Mouse (Mus musculus) hindbrain, embryonic 15.5 days (tissue): ENCODE data around the gene Mtg1. TPM values are rescaled to one million over a fixed set of nuclear protein-coding genes. Genes with fewer than 3 reads are reported as not detected.
"Not testable (repeated sequence)": the region's sequence is repeated elsewhere in the genome, so short reads cannot be mapped to it uniquely, and the experiment has no call there.

ENCODE experiments used
- ATAC-seq: fragments of 200-750 bp; cut with Nextera tagmentation; 2 replicates; pipeline ENCODE4 v1.8.0; 2017; ENCODE audit warnings: low read depth, moderate number of reproducible peaks, moderate TSS enrichment; ENCODE audit not compliant: low FRiP score
- H3K27ac ChIP-seq: fragments of 300-500 bp; sonication (generic); replicated peaks from 2 replicates; pipeline ENCODE4 v1.5.1; 2015; ENCODE audit warnings: mild to moderate bottlenecking, inconsistent platforms
- H3K27me3 ChIP-seq: fragments of 300-500 bp; sonication (generic); 2 replicates; pipeline ENCODE4 v1.6.1; 2015; ENCODE audit warnings: control low read depth, inconsistent platforms
- H3K36me3 ChIP-seq: fragments of 300-500 bp; sonication (generic); 2 replicates; pipeline ENCODE4 v1.6.1; 2015; ENCODE audit warnings: control low read depth, inconsistent platforms
- H3K4me1 ChIP-seq: fragments of 300-500 bp; sonication (generic); replicated peaks from 2 replicates; pipeline ENCODE4 v1.6.1; 2015; ENCODE audit warnings: control low read depth, inconsistent platforms
- H3K4me2 ChIP-seq: fragments of 300-500 bp; sonication (generic); 2 replicates; pipeline ENCODE4 v1.6.1; 2015; ENCODE audit warnings: moderate library complexity, mild to moderate bottlenecking, inconsistent platforms
- H3K4me3 ChIP-seq: fragments of 300-500 bp; sonication (generic); 2 replicates; pipeline ENCODE4 v1.5.1; 2015; ENCODE audit warnings: mild to moderate bottlenecking, inconsistent platforms
- H3K9ac ChIP-seq: fragments of 300-500 bp; sonication (generic); 2 replicates; pipeline ENCODE4 v1.6.1; 2015; ENCODE audit warnings: inconsistent platforms
- H3K9me3 ChIP-seq: fragments of 300-500 bp; sonication (generic); 2 replicates; pipeline ENCODE4 v1.6.1; 2016; ENCODE audit warnings: control low read depth, inconsistent platforms
- WGBS: fragments of 180-500 bp; shearing (Covaris S2); methylation state at CpG from one replicate; pipeline ENCODE4 v1.1.7; 2015; 5-methylcytosine and 5-hydroxymethylcytosine counted together
- polyA plus RNA-seq: library from polyadenylated mRNA; unstranded; fragments of >200 nt; fragmentation: Nextera tagmentation; extraction: Ambion mirVana; gene quantifications from 2 replicates; pipeline ENCODE4 v1.2.1, GENCODE M21; 2015

Gene Mtg1
- polyA plus RNA-seq, 1 experiment from 2014 or later: 31.1 TPM

DNA sequence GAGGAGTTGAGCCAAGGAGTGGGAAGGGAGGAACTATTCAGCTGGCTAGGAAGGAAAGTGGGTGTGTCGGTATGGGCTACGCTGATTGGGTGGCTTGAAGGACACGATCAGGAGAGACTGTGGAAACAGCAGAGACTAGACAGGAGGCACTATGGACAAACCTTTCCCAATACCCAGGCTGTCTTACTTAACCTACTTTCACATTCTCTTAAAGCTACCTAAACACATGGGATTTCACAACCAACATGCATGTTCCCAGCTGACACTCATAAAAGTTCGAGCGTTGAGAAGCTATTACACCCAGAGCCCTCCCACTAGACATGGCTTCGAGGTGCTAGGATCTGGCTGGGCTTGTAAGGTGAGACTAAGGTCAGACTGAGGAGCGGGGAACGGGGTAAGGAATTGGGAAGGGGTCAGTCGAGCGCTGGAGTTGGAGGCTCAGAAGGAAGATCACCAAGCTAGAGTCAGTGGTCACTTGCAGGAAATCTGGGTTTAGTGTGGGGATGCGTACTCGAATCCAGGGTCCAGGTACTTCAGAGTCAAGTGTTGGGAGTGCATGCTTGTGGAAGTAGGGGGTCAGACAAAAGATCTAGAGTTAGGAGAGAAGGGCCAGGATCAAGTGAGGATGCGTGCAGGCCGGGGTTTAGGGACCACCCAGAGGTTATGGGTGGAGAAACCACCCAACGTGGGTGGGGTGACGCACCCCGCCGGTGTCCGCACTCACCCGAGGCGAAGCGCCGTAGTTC lies 21.6 kb upstream of the Mtg1 start, which contains the start of gene Paox:
Gene Paox, plus strand, starts transcription at position 217 of the 746 bp plus-strand sequence.
- H3K9me3 ChIP-seq: no peaks in the 10 kb centered on the region
- peaks cover 16% of the 10 kb centered on the region for H3K4me1 ChIP-seq
- peaks cover 15% of the 10 kb centered on the region for H3K36me3 ChIP-seq
- peak within 1 kb of the TSS; percentile 83 for H3K4me2 ChIP-seq
- H3K27ac ChIP-seq: peak within 1 kb of the TSS; percentile 91
- ATAC-seq: peak; percentile 69
- H3K27me3 ChIP-seq: no peaks in the 10 kb centered on the region
- WGBS: 4% methylated on average over 23 of the region's 23 CpGs
- peak within 1 kb of the TSS; percentile 90 for H3K4me3 ChIP-seq
- H3K9ac ChIP-seq: peak within 1 kb of the TSS; percentile 90

GRCm38 (mm10) chr7:140116329-140117054 lies 20.9 kb upstream of the Mtg1 start, which contains the start of gene Echs1:
Gene Echs1, minus strand, starts transcription at chr7:140116476.
- Histone ChIP-seq H3K4me2 (peak within 1 kb of the TSS; percentile 83), H3K27me3 (no peaks in the 10 kb centered on the region), H3K9me3 (no peaks in the 10 kb centered on the region), H3K36me3 (peaks cover 9% of the 10 kb centered on the region), H3K4me1 (peaks cover 16% of the 10 kb centered on the region), H3K27ac (peak within 1 kb of the TSS; percentile 91), H3K9ac (peak within 1 kb of the TSS; percentile 90), H3K4me3 (peak within 1 kb of the TSS; percentile 90)
- 4% methylated on average over 28 of the region's 28 CpGs for WGBS
- ATAC-seq: peak; percentile 94

DNA sequence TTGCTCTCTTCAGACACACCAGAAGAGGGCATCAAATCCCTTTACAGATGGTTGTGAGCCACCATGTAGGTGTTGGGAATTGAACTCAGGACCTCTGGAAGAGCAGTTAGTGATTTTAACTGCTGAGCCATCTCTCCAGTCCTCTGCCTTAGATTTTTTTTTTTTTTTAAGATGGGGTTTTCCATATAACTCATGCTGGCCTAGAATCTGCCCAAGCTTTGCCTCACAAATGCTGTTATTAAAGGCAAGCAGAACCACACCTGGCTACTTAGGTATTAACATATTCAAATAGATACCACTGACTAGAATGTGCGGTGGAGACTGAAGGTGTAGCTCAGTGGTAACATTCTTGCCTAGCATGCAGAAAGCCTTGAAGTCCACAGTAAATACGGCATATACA lies 16.9 kb upstream of the Mtg1 start:
- no peak for ATAC-seq
- Histone ChIP-seq H3K4me1 (peaks cover 19% of the 10 kb centered on the region), H3K4me2 (no peak overlapping the region), H3K9me3 (no peaks in the 10 kb centered on the region), H3K27ac (no peak overlapping the region), H3K36me3 (no peaks in the 10 kb centered on the region), H3K9ac (no peak overlapping the region), H3K4me3 (no peak overlapping the region), H3K27me3 (no peaks in the 10 kb centered on the region)
- 87% methylated on average over 2 of the region's 2 CpGs for WGBS

GRCm38 (mm10) chr7:140121338-140121910 lies 15.9 kb upstream of the Mtg1 start:
- Histone ChIP-seq H3K9ac (no peak overlapping the region), H3K27me3 (no peaks in the 10 kb centered on the region), H3K4me2 (no peak overlapping the region), H3K27ac (no peak overlapping the region), H3K4me1 (peaks cover 20% of the 10 kb centered on the region), H3K9me3 (no peaks in the 10 kb centered on the region), H3K36me3 (no peaks in the 10 kb centered on the region), H3K4me3 (no peak overlapping the region)
- WGBS: 71% methylated on average over 13 of the region's 13 CpGs
- ATAC-seq: no peak

GRCm38 (mm10) chr7:140122765-140123164 lies 14.6 kb upstream of the Mtg1 start:
- Histone ChIP-seq H3K4me3 (no peak overlapping the region), H3K27ac (no peak overlapping the region), H3K36me3 (no peaks in the 10 kb centered on the region), H3K27me3 (no peaks in the 10 kb centered on the region), H3K4me2 (no peak overlapping the region), H3K9me3 (no peaks in the 10 kb centered on the region), H3K4me1 (peaks cover 10% of the 10 kb centered on the region; the same call in 1 of the 2 replicates), H3K9ac (no peak overlapping the region)
- WGBS: 41% methylated on average over 4 of the region's 4 CpGs
- no peak for ATAC-seq

DNA sequence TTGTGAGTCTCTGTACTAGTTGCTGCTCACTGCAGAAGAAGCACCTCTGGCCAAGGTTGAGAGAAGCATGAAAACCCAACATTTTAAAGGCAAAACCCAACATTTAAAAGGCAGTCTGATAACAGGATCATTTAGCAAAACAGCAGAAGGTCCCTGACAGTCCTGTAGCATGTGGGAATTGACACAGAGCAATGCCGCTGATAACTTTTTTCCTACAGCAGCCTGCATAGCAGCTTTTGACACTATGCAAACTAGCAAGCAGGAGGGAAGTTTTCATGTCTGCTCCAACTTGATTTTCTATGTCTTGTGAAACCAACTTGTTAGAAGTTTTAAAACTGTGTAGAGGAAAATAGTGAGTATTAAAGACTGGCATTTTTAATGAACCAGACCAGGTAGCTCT lies 13.0 kb upstream of the Mtg1 start:
- ATAC-seq: no peak
- no peak overlapping the region for H3K9ac ChIP-seq
- no peak overlapping the region for H3K4me3 ChIP-seq
- WGBS: 93% methylated on average over 1 of the region's 1 CpGs
- no peaks in the 10 kb centered on the region for H3K27me3 ChIP-seq
- peaks cover 10% of the 10 kb centered on the region; the same call in 1 of the 2 replicates for H3K4me1 ChIP-seq
- H3K27ac ChIP-seq: no peak overlapping the region
- no peaks in the 10 kb centered on the region for H3K36me3 ChIP-seq
- no peaks in the 10 kb centered on the region for H3K9me3 ChIP-seq
- no peak overlapping the region for H3K4me2 ChIP-seq

GRCm38 (mm10) chr7:140125278-140126021 lies 11.9 kb upstream of the Mtg1 start:
- no peaks in the 10 kb centered on the region for H3K9me3 ChIP-seq
- H3K27me3 ChIP-seq: no peaks in the 10 kb centered on the region
- H3K36me3 ChIP-seq: 0 out of 2 replicates have a peak, but pooled peaks cover 6% of the 10 kb centered on the region
- H3K27ac ChIP-seq: 0 out of 2 replicates have a peak overlapping the region, but pooled peaks have one; percentile 6
- ATAC-seq: peak; percentile 97
- peaks cover 10% of the 10 kb centered on the region; the same call in 1 of the 2 replicates for H3K4me1 ChIP-seq
- peak overlapping the region; percentile 76 for H3K4me2 ChIP-seq
- WGBS: 2% methylated on average over 40 of the region's 40 CpGs
- H3K4me3 ChIP-seq: peak overlapping the region; percentile 55
- H3K9ac ChIP-seq: peak overlapping the region; percentile 61

GRCm38 (mm10) chr7:140126022-140126350 lies 11.4 kb upstream of the Mtg1 start:
- Histone ChIP-seq H3K4me3 (peak overlapping the region; percentile 55), H3K4me1 (peaks cover 10% of the 10 kb centered on the region; the same call in 1 of the 2 replicates), H3K9ac (peak overlapping the region; percentile 61), H3K9me3 (no peaks in the 10 kb centered on the region), H3K27me3 (no peaks in the 10 kb centered on the region), H3K4me2 (peak overlapping the region; percentile 76), H3K27ac (no peak overlapping the region), H3K36me3 (0 out of 2 replicates have a peak, but pooled peaks cover 10% of the 10 kb centered on the region)
- WGBS: 13% methylated on average over 5 of the region's 5 CpGs
- no peak for ATAC-seq

DNA sequence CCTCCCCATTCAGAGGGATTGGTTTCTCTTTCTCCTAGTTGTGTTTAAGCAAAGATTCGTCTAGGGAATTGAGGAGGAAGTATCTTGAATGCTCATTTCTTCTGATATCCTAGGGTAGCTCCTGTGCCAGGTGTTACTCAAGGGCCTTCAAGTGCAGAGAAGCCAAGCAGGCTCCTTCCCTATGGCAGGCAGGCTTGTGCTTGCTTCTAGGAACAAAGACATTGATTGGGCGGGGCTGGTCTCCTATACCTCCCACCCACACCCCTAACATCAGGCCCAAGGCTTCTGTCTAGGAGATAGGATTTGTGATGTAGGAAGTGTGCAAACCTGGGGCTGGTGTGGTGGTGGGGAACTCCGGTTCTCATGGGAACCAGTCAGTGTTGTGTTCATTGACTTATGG lies 10.4 kb upstream of the Mtg1 start:
- H3K4me1 ChIP-seq: peaks cover 10% of the 10 kb centered on the region; the same call in 1 of the 2 replicates
- no peak overlapping the region for H3K4me2 ChIP-seq
- 0 out of 2 replicates have a peak, but pooled peaks cover 10% of the 10 kb centered on the region for H3K36me3 ChIP-seq
- H3K27me3 ChIP-seq: no peaks in the 10 kb centered on the region
- no peaks in the 10 kb centered on the region for H3K9me3 ChIP-seq
- 81% methylated on average over 3 of the region's 3 CpGs for WGBS
- H3K27ac ChIP-seq: no peak overlapping the region
- no peak for ATAC-seq
- no peak overlapping the region for H3K9ac ChIP-seq
- no peak overlapping the region for H3K4me3 ChIP-seq

- Histone ChIP-seq H3K4me2 (no peak overlapping the region), H3K27ac (no peak overlapping the region), H3K4me3 (no peak overlapping the region), H3K4me1 (peaks cover 10% of the 10 kb centered on the region; the same call in 1 of the 2 replicates), H3K27me3 (no peaks in the 10 kb centered on the region), H3K36me3 (0 out of 2 replicates have a peak, but pooled peaks cover 10% of the 10 kb centered on the region), H3K9ac (no peak overlapping the region), H3K9me3 (no peaks in the 10 kb centered on the region)
- ATAC-seq: no peak
- 95% methylated on average over 2 of the region's 2 CpGs for WGBS
Measured at GRCm38 (mm10) chr7:140127911-140128310, 9.5 kb upstream of the Mtg1 start.

GRCm38 (mm10) chr7:140132184-140132583 lies 5.2 kb upstream of the Mtg1 start:
- not testable (repeated sequence) for H3K9ac ChIP-seq, H3K4me1 ChIP-seq, H3K27me3 ChIP-seq, H3K27ac ChIP-seq, ATAC-seq, H3K4me2 ChIP-seq, H3K9me3 ChIP-seq, H3K4me3 ChIP-seq
- 0 out of 2 replicates have a peak, but pooled peaks cover 10% of the 10 kb centered on the region for H3K36me3 ChIP-seq
- WGBS: 92% methylated on average over 7 of the region's 7 CpGs
